Comparison of ENCODE assay signal across 8 mouse cellular contexts in the genomic region with DNA sequence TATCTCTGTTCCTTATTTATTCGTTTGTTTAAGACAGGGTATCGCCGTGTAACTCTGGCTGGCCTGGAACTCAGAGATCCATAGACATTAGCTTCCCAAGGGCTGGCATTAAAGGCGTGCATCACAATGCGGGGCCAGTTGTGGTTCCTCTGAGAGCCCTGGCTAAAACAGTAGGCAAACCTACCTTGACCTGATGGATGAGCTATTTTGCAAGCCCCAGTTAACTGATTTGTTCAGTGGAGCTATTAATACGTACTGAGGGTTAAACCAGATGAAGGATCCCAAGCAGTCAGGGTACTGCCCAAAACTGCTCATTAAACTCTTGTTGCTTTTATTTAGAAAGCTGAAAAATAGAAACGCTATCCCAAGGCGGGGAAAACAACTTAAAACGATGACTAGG. TPM values are rescaled to one million over a fixed set of nuclear protein-coding genes. Genes with fewer than 3 reads are reported as not detected.
A peak's percentile ranks its signal among the peaks of the same experiment; 100 is the strongest.
DNase-seq lines count a peak whose midpoint lies in the region; ATAC-seq lines count a peak whose summit lies in the region.

No protein-coding gene starts in this region.

- no peaks in the 10 kb centered on the region for H3K27me3 ChIP-seq in kidney, embryonic 16.5 days (ENCODE audit: insufficient read depth, low read length)
- H3K27me3 ChIP-seq in embryonic facial prominence, embryonic 10.5 days (replicated peaks; ENCODE audit: low read depth, poor library complexity, severe bottlenecking): no peaks in the 10 kb centered on the region
- no peaks in the 10 kb centered on the region for H3K27me3 ChIP-seq in hindbrain, embryonic 13.5 days
- H3K27me3 ChIP-seq in midbrain, embryonic 16.5 days (ENCODE audit: control insufficient read depth, insufficient read depth, low read depth, low read length): no peaks in the 10 kb centered on the region

- peak overlapping the region; percentile 96 for H3K4me3 ChIP-seq in kidney, embryonic 16.5 days (ENCODE audit: low read length)
- peak overlapping the region; percentile 91 for H3K4me3 ChIP-seq in embryonic facial prominence, embryonic 10.5 days
- H3K4me3 ChIP-seq in hindbrain, embryonic 13.5 days: peak overlapping the region; percentile 94
- H3K4me3 ChIP-seq in midbrain, embryonic 16.5 days (ENCODE audit: low read depth, low read length): peak overlapping the region; percentile 96

- H3K4me1 ChIP-seq in kidney, embryonic 16.5 days (ENCODE audit: insufficient read depth, low read length): peaks cover 19% of the 10 kb centered on the region
- H3K4me1 ChIP-seq in embryonic facial prominence, embryonic 10.5 days: peaks cover 21% of the 10 kb centered on the region
- peaks cover 30% of the 10 kb centered on the region for H3K4me1 ChIP-seq in hindbrain, embryonic 13.5 days (replicated peaks)
- H3K4me1 ChIP-seq in midbrain, embryonic 16.5 days (ENCODE audit: control insufficient read depth, insufficient read depth, low read length): peaks cover 18% of the 10 kb centered on the region

- ATAC-seq in kidney, embryonic 16.5 days (ENCODE audit: low FRiP score, low TSS enrichment): peak; percentile 10
- ATAC-seq in hindbrain, embryonic 13.5 days (ENCODE audit: low FRiP score): no peak; the same call in 1 of the 2 replicates
- peak; percentile 15 for ATAC-seq in midbrain, embryonic 16.5 days

- peak overlapping the region; percentile 78 for H3K27ac ChIP-seq in kidney, embryonic 16.5 days (ENCODE audit: low read length)
- H3K27ac ChIP-seq in embryonic facial prominence, embryonic 10.5 days (replicated peaks): peak overlapping the region; percentile 93
- peak overlapping the region; percentile 86 for H3K27ac ChIP-seq in hindbrain, embryonic 13.5 days
- peak overlapping the region; percentile 81 for H3K27ac ChIP-seq in midbrain, embryonic 16.5 days (ENCODE audit: low read length)

- 33% methylated on average over 9 of the region's 9 CpGs for WGBS in kidney, embryonic 16.5 days
- WGBS in embryonic facial prominence, embryonic 10.5 days: 40% methylated on average over 9 of the region's 9 CpGs
- WGBS in hindbrain, embryonic 13.5 days: 36% methylated on average over 9 of the region's 9 CpGs
- WGBS in midbrain, embryonic 16.5 days: 33% methylated on average over 9 of the region's 9 CpGs

- no peaks in the 10 kb centered on the region for H3K9me3 ChIP-seq in kidney, embryonic 16.5 days (ENCODE audit: low read length)
- no peaks in the 10 kb centered on the region for H3K9me3 ChIP-seq in embryonic facial prominence, embryonic 10.5 days
- no peaks in the 10 kb centered on the region for H3K9me3 ChIP-seq in hindbrain, embryonic 13.5 days
- H3K9me3 ChIP-seq in midbrain, embryonic 16.5 days (replicated peaks; ENCODE audit: control insufficient read depth, low read length, poor library complexity, severe bottlenecking): no peaks in the 10 kb centered on the region

- DNase-seq in kidney, postnatal 25 days: no peak
- no peak for DNase-seq in embryonic facial prominence, embryonic 10.5 days (ENCODE audit: low spot score)
- no peak for DNase-seq in frontal cortex, postnatal 10 days (ENCODE audit: low spot score in 2 of 2)
- no peak for DNase-seq in thymus, postnatal 0 days (ENCODE audit: low spot score)
- no peak for DNase-seq in right cerebral cortex, postnatal 36 days (ENCODE audit: low spot score in 2 of 2)

- H3K4me2 ChIP-seq in kidney, embryonic 16.5 days (replicated peaks; ENCODE audit: low read depth, low read length): peak overlapping the region; percentile 62
- H3K4me2 ChIP-seq in hindbrain, embryonic 13.5 days: peak overlapping the region; percentile 59
- H3K4me2 ChIP-seq in midbrain, embryonic 16.5 days (ENCODE audit: low read length): peak overlapping the region; percentile 72

- peaks cover 9% of the 10 kb centered on the region for H3K36me3 ChIP-seq in kidney, embryonic 16.5 days (ENCODE audit: insufficient read depth, low read length)
- peaks cover 22% of the 10 kb centered on the region for H3K36me3 ChIP-seq in embryonic facial prominence, embryonic 10.5 days (replicated peaks)
- peaks cover 19% of the 10 kb centered on the region for H3K36me3 ChIP-seq in hindbrain, embryonic 13.5 days
- peaks cover 7% of the 10 kb centered on the region for H3K36me3 ChIP-seq in midbrain, embryonic 16.5 days (ENCODE audit: control insufficient read depth, insufficient read depth, low read length)

- peak overlapping the region; percentile 96 for H3K9ac ChIP-seq in kidney, embryonic 16.5 days (replicated peaks; ENCODE audit: low read length)
- peak overlapping the region; percentile 80 for H3K9ac ChIP-seq in hindbrain, embryonic 13.5 days
- H3K9ac ChIP-seq in midbrain, embryonic 16.5 days (ENCODE audit: low read depth, low read length): peak overlapping the region; percentile 97

RNA-seq across cellular contexts. Expression of a gene that starts 0.6 kb away (rescaled TPM):
- polyA plus RNA-seq in kidney, embryonic 16.5 days (2015; fragmentation: Nextera tagmentation; extraction: Ambion mirVana): 247 and 260 TPM in 2 replicates
- 217 and 224 TPM in 2 replicates for polyA plus RNA-seq in embryonic facial prominence, embryonic 10.5 days (2016; fragmentation: Nextera tagmentation; extraction: Ambion mirVana)
- polyA plus RNA-seq in hindbrain, embryonic 13.5 days (2015; fragmentation: Nextera tagmentation; extraction: Ambion mirVana): 194 and 201 TPM in 2 replicates
- polyA plus RNA-seq in midbrain, embryonic 16.5 days (2015; fragmentation: Nextera tagmentation; extraction: Ambion mirVana): 197 and 202 TPM in 2 replicates
- 154 and 163 TPM in 2 replicates for polyA plus RNA-seq in thymus, postnatal 0 days (2015; fragmentation: Nextera tagmentation; extraction: Ambion mirVana)

RNA-seq across cellular contexts. Expression of a gene that starts 15.8 kb away (rescaled TPM):
- 31.2 and 37.0 TPM in 2 replicates for polyA plus RNA-seq in kidney, embryonic 16.5 days (2015; fragmentation: Nextera tagmentation; extraction: Ambion mirVana)
- polyA plus RNA-seq in embryonic facial prominence, embryonic 10.5 days (2016; fragmentation: Nextera tagmentation; extraction: Ambion mirVana): 29.4 and 31.2 TPM in 2 replicates
- 18.2 and 24.7 TPM in 2 replicates for polyA plus RNA-seq in hindbrain, embryonic 13.5 days (2015; fragmentation: Nextera tagmentation; extraction: Ambion mirVana)
- polyA plus RNA-seq in midbrain, embryonic 16.5 days (2015; fragmentation: Nextera tagmentation; extraction: Ambion mirVana): 21.4 and 21.9 TPM in 2 replicates
- 23.8 and 26.0 TPM in 2 replicates for polyA plus RNA-seq in thymus, postnatal 0 days (2015; fragmentation: Nextera tagmentation; extraction: Ambion mirVana)

RNA-seq across cellular contexts. Expression of a gene that starts 31.2 kb away (rescaled TPM):
- 179 and 180 TPM in 2 replicates for polyA plus RNA-seq in kidney, embryonic 16.5 days (2015; fragmentation: Nextera tagmentation; extraction: Ambion mirVana)
- polyA plus RNA-seq in embryonic facial prominence, embryonic 10.5 days (2016; fragmentation: Nextera tagmentation; extraction: Ambion mirVana): 345 and 369 TPM in 2 replicates
- polyA plus RNA-seq in hindbrain, embryonic 13.5 days (2015; fragmentation: Nextera tagmentation; extraction: Ambion mirVana): 206 and 209 TPM in 2 replicates
- 214 and 221 TPM in 2 replicates for polyA plus RNA-seq in midbrain, embryonic 16.5 days (2015; fragmentation: Nextera tagmentation; extraction: Ambion mirVana)
- polyA plus RNA-seq in thymus, postnatal 0 days (2015; fragmentation: Nextera tagmentation; extraction: Ambion mirVana): 127 and 139 TPM in 2 replicates

RNA-seq across cellular contexts. Expression of a gene that starts 35.5 kb away (rescaled TPM):
- polyA plus RNA-seq in kidney, embryonic 16.5 days (2015; fragmentation: Nextera tagmentation; extraction: Ambion mirVana): 24.3 and 28.0 TPM in 2 replicates
- polyA plus RNA-seq in embryonic facial prominence, embryonic 10.5 days (2016; fragmentation: Nextera tagmentation; extraction: Ambion mirVana): 8.2 and 11.8 TPM in 2 replicates
- 8.2 and 8.3 TPM in 2 replicates for polyA plus RNA-seq in hindbrain, embryonic 13.5 days (2015; fragmentation: Nextera tagmentation; extraction: Ambion mirVana)
- polyA plus RNA-seq in midbrain, embryonic 16.5 days (2015; fragmentation: Nextera tagmentation; extraction: Ambion mirVana): 13.2 and 13.9 TPM in 2 replicates
- 3.8 TPM in 2 replicates for polyA plus RNA-seq in thymus, postnatal 0 days (2015; fragmentation: Nextera tagmentation; extraction: Ambion mirVana)
